Mouse (Mus musculus): ENCODE data around the gene Mmp2. TPM values are rescaled to one million over a fixed set of nuclear protein-coding genes. Genes with fewer than 3 reads are reported as not detected.
A peak's percentile ranks its signal among the peaks of the same experiment; 100 is the strongest.
"Not testable (repeated sequence)": the region's sequence is repeated elsewhere in the genome, so short reads cannot be mapped to it uniquely, and the experiment has no call there.

The Mmp2 gene
- polyA plus RNA-seq, 1 experiment from 2014 or later: 23.7 TPM

DNA sequence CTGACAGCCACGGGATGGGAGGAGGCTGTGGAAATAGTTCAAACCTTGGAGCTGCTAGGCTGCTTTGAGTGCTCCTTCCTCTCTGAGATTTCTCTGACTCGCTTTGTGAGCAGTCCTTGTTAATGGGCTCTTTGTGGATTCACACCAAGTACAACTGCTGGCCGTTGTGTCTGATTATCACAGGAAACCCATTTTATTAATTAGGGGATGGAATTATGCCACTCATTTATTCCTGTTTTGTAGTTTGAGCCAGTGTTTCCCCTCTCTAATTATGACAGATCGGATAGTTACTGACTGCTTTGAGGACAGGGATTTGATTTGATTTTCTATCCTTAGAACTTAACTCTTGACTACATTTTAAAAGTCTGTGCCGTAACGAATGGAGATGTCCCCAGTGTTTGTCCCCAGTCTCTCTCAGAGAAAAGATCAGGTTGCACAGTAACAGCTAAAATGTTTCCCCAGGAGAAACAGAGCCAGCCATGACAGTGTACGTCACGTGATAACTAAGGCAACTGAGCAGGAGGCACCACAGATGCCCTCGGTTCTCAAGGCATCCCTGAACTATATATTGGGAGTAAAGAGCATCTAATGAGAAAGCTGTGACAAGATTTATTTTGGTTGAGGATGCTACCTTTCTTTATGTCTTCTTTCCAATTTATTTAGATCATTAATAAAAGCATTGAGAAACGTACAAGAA, 45.1 kb downstream of the Mmp2 start:
- no peak for ATAC-seq (ENCODE audit: low FRiP score, low read depth)
- Histone ChIP-seq H3K9me3 (no peaks in the 10 kb centered on the region), H3K36me3 (no peaks in the 10 kb centered on the region), H3K27me3 (no peaks in the 10 kb centered on the region), H3K4me2 (no peak overlapping the region), H3K4me1 (replicated peaks) (peaks cover 5% of the 10 kb centered on the region; the same call in 1 of the 2 replicates), H3K4me3 (no peak overlapping the region), H3K27ac (replicated peaks) (no peak overlapping the region), H3K9ac (no peak overlapping the region)
- 49% methylated on average over 10 of the region's 10 CpGs for WGBS

DNA sequence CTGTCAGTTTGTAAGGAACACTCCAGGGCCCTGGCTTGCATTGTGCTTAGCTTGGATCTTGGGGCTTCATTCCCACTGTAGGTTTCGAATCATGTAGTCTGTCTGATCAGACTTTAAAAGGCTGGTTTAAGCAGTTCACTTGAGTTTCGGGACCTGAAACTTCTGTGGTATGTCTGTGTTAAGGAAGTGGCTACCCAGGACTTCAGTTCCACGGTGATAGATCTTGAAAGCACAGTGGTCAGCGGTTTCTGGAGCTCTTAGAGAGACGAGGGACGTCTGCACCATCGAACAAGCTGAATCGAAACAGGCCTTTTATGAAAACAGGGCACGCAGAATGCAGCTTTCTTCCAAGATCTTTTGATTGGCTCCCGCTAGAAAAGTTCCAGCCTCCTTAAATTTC, 48.7 kb downstream of the Mmp2 start:
- no peak overlapping the region for H3K27ac ChIP-seq (replicated peaks)
- no peak overlapping the region for H3K4me3 ChIP-seq
- WGBS: 50% methylated on average over 10 of the region's 10 CpGs
- no peak for ATAC-seq (ENCODE audit: low FRiP score, low read depth)
- H3K4me1 ChIP-seq (replicated peaks): no peaks in the 10 kb centered on the region
- peaks cover 4% of the 10 kb centered on the region; the same call in 1 of the 2 replicates for H3K36me3 ChIP-seq
- H3K9me3 ChIP-seq: no peaks in the 10 kb centered on the region
- no peaks in the 10 kb centered on the region for H3K27me3 ChIP-seq
- H3K9ac ChIP-seq: no peak overlapping the region
- H3K4me2 ChIP-seq: no peak overlapping the region

DNA sequence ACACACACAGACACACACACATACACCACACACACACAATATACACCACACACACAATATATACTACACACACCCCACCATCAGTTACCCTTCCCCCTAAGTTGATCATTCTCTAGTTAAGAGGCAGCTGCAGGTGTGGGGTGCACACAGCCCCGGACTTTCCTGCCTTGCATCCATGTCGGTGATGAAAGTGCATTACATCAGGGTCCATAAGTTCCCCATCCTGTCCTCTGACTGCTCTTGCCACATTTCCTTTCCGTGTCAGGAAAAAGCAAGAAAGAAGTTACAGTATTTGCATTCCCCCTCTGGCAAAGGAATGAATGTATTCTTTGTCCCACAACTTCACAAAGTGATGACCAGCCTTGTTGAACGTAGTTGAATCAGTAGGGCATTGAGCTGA, 54.2 kb downstream of the Mmp2 start:
- Histone ChIP-seq H3K4me2 (no peak overlapping the region), H3K9me3 (no peaks in the 10 kb centered on the region), H3K4me1 (replicated peaks) (no peaks in the 10 kb centered on the region), H3K27me3 (no peaks in the 10 kb centered on the region), H3K27ac (replicated peaks) (no peak overlapping the region), H3K9ac (no peak overlapping the region), H3K4me3 (no peak overlapping the region), H3K36me3 (peaks cover 4% of the 10 kb centered on the region; the same call in 1 of the 2 replicates)
- 75% methylated on average over 4 of the region's 4 CpGs for WGBS
- no peak for ATAC-seq (ENCODE audit: low FRiP score, low read depth)

DNA sequence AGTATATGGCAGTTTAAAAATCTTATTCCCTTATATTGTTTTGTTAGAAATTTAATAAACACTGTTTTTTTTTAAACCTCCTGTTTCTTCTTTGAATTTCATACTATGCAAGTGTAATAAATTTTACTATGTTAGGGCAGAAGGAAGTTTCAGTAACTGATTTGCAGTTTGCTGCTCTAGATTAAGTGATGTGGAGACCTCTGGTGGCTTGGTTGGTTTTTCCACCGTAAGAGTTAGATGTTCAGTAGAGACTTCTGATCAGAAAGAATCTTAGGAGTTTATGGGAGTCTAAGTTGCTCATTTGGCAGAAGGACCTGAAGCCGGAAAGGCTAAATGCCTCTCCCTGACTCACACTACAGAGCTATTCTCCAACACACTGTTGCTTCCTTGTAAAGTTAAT, 56.7 kb downstream of the Mmp2 start:
- H3K4me1 ChIP-seq (replicated peaks): no peaks in the 10 kb centered on the region
- no peaks in the 10 kb centered on the region for H3K9me3 ChIP-seq
- no peak for ATAC-seq (ENCODE audit: low FRiP score, low read depth)
- H3K4me3 ChIP-seq: no peak overlapping the region
- H3K9ac ChIP-seq: no peak overlapping the region
- no peak overlapping the region for H3K4me2 ChIP-seq
- H3K36me3 ChIP-seq: peaks cover 4% of the 10 kb centered on the region; the same call in 1 of the 2 replicates
- no peaks in the 10 kb centered on the region for H3K27me3 ChIP-seq
- no peak overlapping the region for H3K27ac ChIP-seq (replicated peaks)
- 78% methylated on average over 2 of the region's 2 CpGs for WGBS

DNA sequence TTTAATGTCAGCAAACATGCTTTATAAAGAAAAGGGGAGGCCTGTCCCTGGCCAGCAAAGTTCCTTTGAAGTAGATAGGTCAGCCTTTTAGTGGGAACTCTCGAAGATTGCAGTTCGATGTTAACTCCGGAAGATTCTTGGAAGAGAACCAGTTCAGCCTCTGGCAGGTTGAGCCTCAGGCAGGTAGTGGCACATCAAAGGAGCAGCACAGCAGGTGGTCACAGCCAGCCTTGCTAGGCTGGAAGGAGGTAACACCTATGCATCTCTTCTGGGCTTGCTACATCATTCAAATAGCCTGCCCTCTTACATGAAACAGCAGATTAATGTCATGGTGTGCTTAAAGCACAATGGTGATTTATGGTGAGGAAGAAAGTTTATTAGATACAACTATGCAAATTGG, 65.1 kb downstream of the Mmp2 start:
- H3K4me2 ChIP-seq; H3K27ac ChIP-seq (replicated peaks); ATAC-seq (ENCODE audit: low FRiP score, low read depth); H3K4me3 ChIP-seq; H3K9me3 ChIP-seq; H3K36me3 ChIP-seq; H3K4me1 ChIP-seq (replicated peaks); H3K9ac ChIP-seq; H3K27me3 ChIP-seq: not testable (repeated sequence)
- WGBS: 95% methylated on average over 3 of the region's 3 CpGs

DNA sequence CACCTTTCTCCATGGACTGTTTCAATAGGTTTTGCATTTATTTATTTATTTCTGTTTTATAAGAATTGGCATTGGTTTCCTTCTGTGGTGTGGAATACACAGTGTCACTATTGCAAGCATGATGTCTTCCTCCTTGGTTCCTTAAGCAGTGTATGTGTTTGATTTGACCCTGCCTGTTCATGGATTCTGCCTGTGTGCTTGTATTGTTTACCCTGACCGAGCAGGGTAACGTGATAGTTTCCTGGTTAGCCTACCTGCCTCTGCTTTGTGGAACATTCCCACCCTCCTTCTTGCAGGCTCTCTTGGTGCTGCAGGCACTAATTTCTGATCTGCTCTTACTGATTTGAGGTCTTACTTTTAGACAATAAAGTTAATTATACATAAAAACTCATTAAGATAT, 66.8 kb downstream of the Mmp2 start:
- 83% methylated on average over 2 of the region's 2 CpGs for WGBS
- H3K36me3 ChIP-seq: no peaks in the 10 kb centered on the region
- H3K9me3 ChIP-seq: no peaks in the 10 kb centered on the region
- H3K4me1 ChIP-seq (replicated peaks): no peaks in the 10 kb centered on the region
- H3K27ac ChIP-seq (replicated peaks): no peak overlapping the region
- H3K9ac ChIP-seq: no peak overlapping the region
- H3K4me2 ChIP-seq: no peak overlapping the region
- H3K27me3 ChIP-seq: no peaks in the 10 kb centered on the region
- no peak overlapping the region for H3K4me3 ChIP-seq
- no peak for ATAC-seq (ENCODE audit: low FRiP score, low read depth)

DNA sequence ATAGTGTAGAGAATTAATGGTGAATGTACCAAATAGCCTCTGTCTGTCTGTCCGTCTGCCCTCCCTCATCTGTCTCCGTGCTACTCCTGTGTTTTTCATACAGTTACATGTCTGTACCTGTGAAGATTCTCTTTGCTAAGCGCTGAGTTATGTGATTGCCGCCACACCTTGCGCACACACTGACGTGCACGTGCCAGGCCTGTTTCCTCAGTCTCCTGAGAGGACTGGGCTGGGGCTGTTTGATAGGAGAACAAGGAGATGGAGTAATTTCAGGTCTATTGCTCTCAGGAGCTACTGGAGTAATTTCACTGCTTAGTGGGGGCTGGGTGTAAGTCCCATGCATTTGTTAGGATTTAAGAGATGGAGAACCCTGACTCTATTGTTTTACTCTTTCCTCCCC, 68.0 kb downstream of the Mmp2 start:
- WGBS: 74% methylated on average over 7 of the region's 7 CpGs
- no peak overlapping the region for H3K4me2 ChIP-seq
- H3K9me3 ChIP-seq: no peaks in the 10 kb centered on the region
- no peak overlapping the region for H3K4me3 ChIP-seq
- H3K36me3 ChIP-seq: no peaks in the 10 kb centered on the region
- H3K27me3 ChIP-seq: no peaks in the 10 kb centered on the region
- ATAC-seq (ENCODE audit: low FRiP score, low read depth): no peak
- no peak overlapping the region for H3K9ac ChIP-seq
- no peaks in the 10 kb centered on the region for H3K4me1 ChIP-seq (replicated peaks)
- no peak overlapping the region for H3K27ac ChIP-seq (replicated peaks)

DNA sequence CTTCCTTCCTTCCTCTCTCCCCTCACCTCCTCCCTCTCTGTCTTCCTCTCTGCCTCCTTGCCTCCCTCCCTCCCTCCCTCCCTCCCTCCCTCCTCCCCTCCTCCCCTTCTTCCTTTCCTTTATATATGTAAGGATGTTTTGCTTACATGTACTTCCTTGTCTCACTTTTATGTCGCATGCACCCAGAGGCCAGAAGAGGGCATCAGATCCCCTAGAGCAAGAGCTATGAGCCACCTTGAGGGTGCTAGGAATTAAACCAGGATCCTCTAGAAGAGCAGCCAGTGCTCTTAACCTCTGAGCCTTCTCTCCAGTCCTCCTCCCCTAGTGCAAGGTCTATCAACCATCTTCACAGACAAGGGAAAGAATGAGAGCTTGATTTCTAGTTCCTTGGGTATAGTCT, 69.0 kb downstream of the Mmp2 start:
- 61% methylated on average over 1 of the region's 1 CpGs for WGBS
- ATAC-seq (ENCODE audit: low FRiP score, low read depth): no peak
- H3K4me3 ChIP-seq: no peak overlapping the region

DNA sequence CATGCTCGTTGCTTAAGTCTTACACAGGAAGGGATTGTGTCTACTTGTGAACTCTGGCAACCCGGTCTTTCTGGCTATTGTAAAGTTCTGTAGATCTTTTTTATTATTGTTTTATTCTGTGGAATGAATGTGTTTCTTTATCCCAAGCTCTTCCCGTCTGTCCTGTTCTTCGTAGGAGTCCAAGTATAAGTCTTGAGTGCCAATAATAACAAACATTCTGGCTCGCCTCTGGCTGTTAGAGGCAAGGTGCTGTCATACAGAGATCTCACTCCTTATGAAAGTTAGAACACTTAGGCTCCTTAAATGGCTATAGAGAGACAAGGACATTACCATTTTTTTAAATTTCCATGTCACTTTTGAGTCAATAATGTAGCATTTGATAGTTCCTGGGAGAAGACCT, 69.5 kb downstream of the Mmp2 start:
- no peak for ATAC-seq (ENCODE audit: low FRiP score, low read depth)
- Histone ChIP-seq H3K9ac (no peak overlapping the region), H3K4me1 (replicated peaks) (no peaks in the 10 kb centered on the region), H3K4me2 (no peak overlapping the region), H3K9me3 (no peaks in the 10 kb centered on the region), H3K27ac (replicated peaks) (no peak overlapping the region), H3K36me3 (no peaks in the 10 kb centered on the region), H3K27me3 (no peaks in the 10 kb centered on the region), H3K4me3 (no peak overlapping the region)
- WGBS: 80% methylated on average over 5 of the region's 5 CpGs

More for the DNA sequence above, 69.0 kb downstream of the Mmp2 start:
- Histone ChIP-seq H3K9ac (no peak overlapping the region), H3K9me3 (no peaks in the 10 kb centered on the region), H3K4me1 (replicated peaks) (no peaks in the 10 kb centered on the region), H3K27ac (replicated peaks) (no peak overlapping the region), H3K27me3 (no peaks in the 10 kb centered on the region), H3K4me2 (no peak overlapping the region), H3K36me3 (no peaks in the 10 kb centered on the region)

DNA sequence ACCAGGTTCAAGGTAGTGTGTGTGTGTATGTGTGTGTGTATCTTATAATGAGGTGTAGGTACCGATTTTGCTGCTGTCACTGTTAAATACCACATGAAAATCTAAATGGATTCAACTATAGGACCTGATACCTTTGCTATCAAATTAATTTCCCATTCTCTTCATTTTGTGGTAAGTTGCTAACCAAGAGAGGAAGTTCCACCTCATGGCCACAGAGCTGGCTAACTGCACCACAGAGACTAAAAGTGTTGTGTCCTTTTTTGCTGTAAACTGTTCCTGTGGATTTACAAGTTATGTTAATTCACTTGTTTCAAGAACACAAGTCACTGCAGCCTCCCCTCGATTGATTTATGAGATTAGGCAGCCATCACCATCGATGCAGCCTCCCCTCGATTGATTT, 70.7 kb downstream of the Mmp2 start:
- 73% methylated on average over 4 of the region's 4 CpGs for WGBS
- H3K4me3 ChIP-seq: no peak overlapping the region

DNA sequence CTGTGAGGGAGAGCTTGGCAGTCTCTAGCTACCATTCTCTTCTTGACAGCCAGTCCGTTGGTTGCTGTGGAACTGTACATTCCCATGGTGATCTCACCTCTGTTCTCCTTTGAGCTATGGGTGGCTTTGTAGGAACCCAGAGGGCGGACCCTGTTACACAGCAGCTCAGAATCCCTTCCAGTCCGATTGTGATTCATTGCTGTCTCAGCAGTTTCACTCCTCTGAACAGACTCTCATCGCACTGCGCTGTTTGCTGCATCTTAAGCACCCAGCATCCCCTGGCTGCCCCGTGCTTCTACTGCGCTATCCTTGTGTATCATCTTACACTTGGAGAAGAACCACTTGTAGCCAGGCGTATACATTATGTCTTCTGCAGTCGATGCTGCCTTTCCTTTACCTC, 72.5 kb downstream of the Mmp2 start:
- Histone ChIP-seq H3K4me3 (no peak overlapping the region), H3K9ac (no peak overlapping the region), H3K4me1 (replicated peaks) (peaks cover 9% of the 10 kb centered on the region), H3K36me3 (no peaks in the 10 kb centered on the region), H3K27me3 (no peaks in the 10 kb centered on the region), H3K4me2 (no peak overlapping the region), H3K9me3 (no peaks in the 10 kb centered on the region), H3K27ac (replicated peaks) (no peak overlapping the region)
- ATAC-seq (ENCODE audit: low FRiP score, low read depth): peak; percentile 61; the same call in 1 of the 2 replicates
- 75% methylated on average over 9 of the region's 9 CpGs for WGBS

More for the DNA sequence above, 70.7 kb downstream of the Mmp2 start:
- no peaks in the 10 kb centered on the region for H3K36me3 ChIP-seq
- no peaks in the 10 kb centered on the region for H3K9me3 ChIP-seq
- no peak overlapping the region for H3K4me2 ChIP-seq
- no peak overlapping the region for H3K27ac ChIP-seq (replicated peaks)
- peaks cover under 1% of the 10 kb centered on the region; the same call in 1 of the 2 replicates for H3K4me1 ChIP-seq (replicated peaks)
- H3K27me3 ChIP-seq: no peaks in the 10 kb centered on the region
- no peak for ATAC-seq (ENCODE audit: low FRiP score, low read depth)
- no peak overlapping the region for H3K9ac ChIP-seq

DNA sequence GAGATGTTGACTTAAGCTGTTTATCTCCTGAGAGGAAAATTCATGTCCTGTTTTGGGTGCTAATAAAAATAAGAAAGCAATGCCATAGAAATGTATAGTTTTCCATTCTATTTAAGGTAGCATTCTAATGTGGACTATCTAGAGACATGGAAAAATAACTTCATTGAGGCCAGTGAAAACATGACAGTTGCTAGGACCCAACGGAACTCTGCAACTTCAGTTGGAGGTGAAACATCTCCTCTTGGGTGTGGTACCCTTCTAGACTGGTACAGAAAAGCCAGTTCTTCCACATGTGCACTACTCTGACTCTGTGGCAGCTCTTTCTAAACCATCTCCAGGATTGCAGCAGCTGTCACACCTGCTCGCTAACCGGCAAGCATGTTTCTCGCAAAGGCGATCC, 74.0 kb downstream of the Mmp2 start, which contains the start of gene Capns2:
Gene Capns2, plus strand, starts transcription at position 301 of the 400 bp plus-strand sequence.
- Histone ChIP-seq H3K4me2 (no peak within 1 kb of the TSS), H3K36me3 (no peaks in the 10 kb centered on the region), H3K4me3 (no peak within 1 kb of the TSS), H3K9me3 (no peaks in the 10 kb centered on the region), H3K27ac (replicated peaks) (no peak within 1 kb of the TSS), H3K4me1 (replicated peaks) (peaks cover 9% of the 10 kb centered on the region), H3K27me3 (no peaks in the 10 kb centered on the region), H3K9ac (no peak within 1 kb of the TSS)
- 97% methylated on average over 5 of the region's 5 CpGs for WGBS
- no peak for ATAC-seq (ENCODE audit: low FRiP score, low read depth)

DNA sequence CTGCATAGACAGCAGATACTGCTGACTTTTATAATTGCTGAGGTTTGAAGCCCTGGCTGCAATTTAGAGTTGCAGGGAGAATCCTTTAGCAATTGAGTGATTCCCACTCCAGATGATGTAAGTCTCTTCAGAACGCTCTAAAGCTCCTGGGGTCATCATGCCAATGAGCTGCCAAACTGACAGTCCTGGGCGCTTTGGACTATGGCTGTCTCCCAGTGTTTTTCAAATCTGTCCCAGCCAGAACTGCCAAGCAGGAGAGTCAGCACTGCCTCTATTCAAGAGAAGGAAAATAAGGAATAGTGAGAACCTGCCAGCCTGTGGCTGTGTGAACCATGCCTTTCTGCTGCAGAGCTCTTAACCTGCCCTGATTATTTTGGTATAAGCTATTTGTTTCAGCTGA, 75.9 kb downstream of the Mmp2 start:
- H3K4me2 ChIP-seq: no peak overlapping the region
- H3K9ac ChIP-seq: no peak overlapping the region
- no peaks in the 10 kb centered on the region for H3K36me3 ChIP-seq
- no peak for ATAC-seq (ENCODE audit: low FRiP score, low read depth)
- H3K27ac ChIP-seq (replicated peaks): no peak overlapping the region
- peaks cover 9% of the 10 kb centered on the region for H3K4me1 ChIP-seq (replicated peaks)
- no peak overlapping the region for H3K4me3 ChIP-seq
- H3K9me3 ChIP-seq: no peaks in the 10 kb centered on the region
- 68% methylated on average over 2 of the region's 2 CpGs for WGBS
- H3K27me3 ChIP-seq: no peaks in the 10 kb centered on the region
